Mouse (Mus musculus) erythroblast, embryonic 14.5 days (primary cell): Measurements from ENCODE around the gene Usf1.

Experiments used
- GATA1 ChIP-seq: IDR thresholded peaks from 2 replicates; pipeline ENCODE4 v1.6.1; 2012; ENCODE audit warnings: low read length, inconsistent platforms, mixed read lengths
- TAL1 ChIP-seq: IDR thresholded peaks from 3 replicates; pipeline ENCODE4 v1.6.1; 2012; ENCODE audit warnings: low read length, inconsistent platforms, mixed read lengths

DNA sequence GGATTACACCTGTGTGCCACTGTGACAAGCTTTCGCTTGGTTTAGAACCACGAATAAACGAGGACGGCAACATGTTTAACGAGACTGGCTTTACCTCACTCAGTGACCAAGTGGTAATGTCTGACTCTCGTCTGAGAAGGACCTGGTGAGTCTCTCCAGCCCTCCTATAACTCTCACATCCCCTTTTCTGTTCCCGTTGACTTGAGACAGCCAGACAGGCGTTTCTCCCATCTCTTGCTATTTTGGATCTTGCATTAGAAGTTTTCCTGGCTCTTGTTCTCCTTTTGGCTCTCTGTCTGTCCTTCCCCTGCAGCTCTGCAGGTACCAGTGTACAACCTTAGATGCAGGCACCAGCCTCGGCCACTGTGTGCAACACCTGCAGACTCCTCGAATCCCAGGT, 39.9 kb downstream of the Usf1 start:
- TF ChIP-seq TAL1 (no peak), GATA1 (no peak)
